Mouse (Mus musculus): ENCODE data around the gene Gm11985. TPM values are rescaled to one million over a fixed set of nuclear protein-coding genes. Genes with fewer than 3 reads are reported as not detected.

Gm11985 gene
- not detected in 2 replicates for polyA plus RNA-seq (2015; fragmentation: Nextera tagmentation; extraction: Ambion mirVana)

DNA sequence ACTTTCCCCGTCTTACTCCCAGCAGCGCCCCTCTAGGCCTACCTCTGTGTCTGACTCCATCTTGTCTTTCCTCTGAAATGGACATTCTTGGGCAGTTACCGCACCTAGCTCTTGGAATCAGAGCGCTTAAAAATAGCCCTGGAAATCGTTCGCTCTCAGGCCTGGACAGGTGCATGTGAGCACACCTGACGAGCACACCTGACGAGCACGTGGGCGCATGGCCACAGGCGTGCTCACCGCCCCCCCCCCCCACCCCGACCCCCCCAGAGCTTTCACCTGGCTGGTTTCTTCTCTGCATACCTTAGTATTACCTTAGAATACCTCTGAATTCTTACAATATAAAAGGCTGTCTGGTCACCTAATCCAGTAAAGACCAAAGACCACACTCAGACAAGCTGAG lies at the start of gene Gm11985:
Gene Gm11985, minus strand, starts transcription at position 101 of the 400 bp plus-strand sequence.
- WGBS = 91% methylated on average over 12 of the region's 13 CpGs
- H3K27me3 ChIP-seq (replicated peaks; ENCODE audit: control insufficient read depth, insufficient read depth, low read length) = no peaks in the 10 kb centered on the region
- H3K36me3 ChIP-seq (ENCODE audit: control insufficient read depth, insufficient read depth, low read length) = no peaks in the 10 kb centered on the region
- no peaks in the 10 kb centered on the region for H3K4me1 ChIP-seq (ENCODE audit: control insufficient read depth, insufficient read depth, low read depth, low read length)
- H3K9me3 ChIP-seq (ENCODE audit: control insufficient read depth, low read length) = no peaks in the 10 kb centered on the region
- H3K4me2 ChIP-seq (ENCODE audit: low read length) = no peak within 1 kb of the TSS
- ATAC-seq = no peak
- no peak within 1 kb of the TSS for H3K4me3 ChIP-seq (ENCODE audit: low read length)
- no peak within 1 kb of the TSS for H3K27ac ChIP-seq (ENCODE audit: low read depth, low read length)
- H3K9ac ChIP-seq (ENCODE audit: low read depth, low read length) = no peak within 1 kb of the TSS

DNA sequence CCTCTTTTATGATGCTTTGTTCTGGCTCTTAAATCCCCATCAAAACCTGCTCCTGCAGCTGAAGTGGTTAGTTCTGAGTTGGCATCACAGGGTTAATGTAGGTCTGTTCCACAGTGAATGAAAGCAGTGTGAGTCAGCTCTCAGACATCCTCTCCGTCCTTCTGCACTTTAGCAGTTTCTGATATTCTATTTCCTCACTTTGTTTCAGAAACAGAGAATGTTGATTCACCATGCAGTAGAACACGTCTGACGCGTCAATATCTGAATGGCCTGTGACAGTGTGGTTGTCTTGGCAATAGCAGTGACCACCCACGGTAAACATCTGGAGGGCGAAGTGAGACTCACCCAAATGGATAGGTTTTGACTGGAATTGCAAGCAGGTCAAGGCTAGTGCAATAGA lies 49.3 kb upstream of the Gm11985 start:
- ATAC-seq = no peak
- H3K27ac ChIP-seq (ENCODE audit: low read depth, low read length) = no peak overlapping the region
- H3K36me3 ChIP-seq (ENCODE audit: control insufficient read depth, insufficient read depth, low read length) = no peaks in the 10 kb centered on the region
- H3K9ac ChIP-seq (ENCODE audit: low read depth, low read length) = no peak overlapping the region
- H3K27me3 ChIP-seq (replicated peaks; ENCODE audit: control insufficient read depth, insufficient read depth, low read length) = no peaks in the 10 kb centered on the region
- no peaks in the 10 kb centered on the region for H3K9me3 ChIP-seq (ENCODE audit: control insufficient read depth, low read length)
- 68% methylated on average over 6 of the region's 6 CpGs for WGBS
- no peak overlapping the region for H3K4me3 ChIP-seq (ENCODE audit: low read length)
- no peaks in the 10 kb centered on the region for H3K4me1 ChIP-seq (ENCODE audit: control insufficient read depth, insufficient read depth, low read depth, low read length)
- H3K4me2 ChIP-seq (ENCODE audit: low read length) = no peak overlapping the region

DNA sequence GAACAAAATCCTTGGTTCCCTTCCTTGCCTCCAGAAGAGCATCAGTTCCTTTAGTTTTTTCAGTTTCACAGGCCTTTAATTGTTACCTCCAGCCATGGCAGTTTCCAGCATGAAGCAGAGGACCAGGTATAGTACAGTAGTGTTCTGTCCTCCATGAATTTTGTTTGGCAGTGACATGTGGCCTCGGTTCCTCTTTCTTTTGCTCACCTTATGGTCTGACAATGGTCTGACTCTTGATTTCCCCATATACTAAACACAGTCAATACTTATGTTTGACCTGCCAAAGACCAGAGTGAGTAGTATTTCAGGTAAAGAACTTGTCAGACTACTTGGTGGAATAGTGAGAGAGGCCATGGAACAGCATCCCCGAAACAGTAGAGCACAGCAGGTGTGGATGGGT lies 48.4 kb upstream of the Gm11985 start:
- no peaks in the 10 kb centered on the region for H3K4me1 ChIP-seq (ENCODE audit: control insufficient read depth, insufficient read depth, low read depth, low read length)

DNA sequence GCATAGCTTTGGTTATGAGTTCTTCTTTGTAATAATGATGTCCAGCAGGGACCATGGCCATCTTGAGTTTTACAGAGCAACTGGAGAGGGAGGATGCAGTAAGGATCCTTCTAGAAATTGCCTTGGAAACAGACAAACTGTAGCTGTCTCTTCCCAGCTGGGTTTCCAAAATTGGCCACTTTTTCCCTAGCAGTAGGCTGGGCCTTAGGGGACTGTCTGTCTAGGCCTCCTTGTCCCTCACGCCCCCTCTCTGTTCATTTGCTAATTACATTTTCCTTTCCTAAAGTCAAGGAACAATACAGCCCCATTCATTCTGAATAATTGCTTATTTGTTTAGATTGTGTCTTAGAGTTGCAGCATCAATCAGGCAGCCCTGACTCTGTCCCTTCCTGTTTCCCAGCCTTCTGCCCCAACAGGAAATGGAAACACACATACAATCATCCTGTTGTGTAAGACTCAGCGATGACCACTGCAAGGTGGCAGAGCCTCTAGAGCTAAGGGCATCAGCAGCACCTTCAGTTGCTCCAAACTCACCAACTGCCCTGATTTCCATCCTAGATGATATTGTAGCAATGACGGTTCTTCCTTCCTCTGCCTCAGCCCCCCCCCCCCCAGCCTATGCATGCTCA lies 46.7 kb upstream of the Gm11985 start:
- no peak; the same call in 1 of the 2 replicates for ATAC-seq
- H3K27ac ChIP-seq (ENCODE audit: low read depth, low read length) = no peak overlapping the region
- WGBS = 37% methylated on average over 3 of the region's 3 CpGs

More for the DNA sequence above, 48.4 kb upstream of the Gm11985 start:
- no peaks in the 10 kb centered on the region for H3K36me3 ChIP-seq (ENCODE audit: control insufficient read depth, insufficient read depth, low read length)
- H3K4me3 ChIP-seq (ENCODE audit: low read length) = no peak overlapping the region
- no peak overlapping the region for H3K9ac ChIP-seq (ENCODE audit: low read depth, low read length)
- no peaks in the 10 kb centered on the region for H3K27me3 ChIP-seq (replicated peaks; ENCODE audit: control insufficient read depth, insufficient read depth, low read length)
- ATAC-seq = no peak
- no peak overlapping the region for H3K27ac ChIP-seq (ENCODE audit: low read depth, low read length)
- WGBS = 97% methylated on average over 2 of the region's 2 CpGs
- H3K4me2 ChIP-seq (ENCODE audit: low read length) = no peak overlapping the region
- no peaks in the 10 kb centered on the region for H3K9me3 ChIP-seq (ENCODE audit: control insufficient read depth, low read length)

DNA sequence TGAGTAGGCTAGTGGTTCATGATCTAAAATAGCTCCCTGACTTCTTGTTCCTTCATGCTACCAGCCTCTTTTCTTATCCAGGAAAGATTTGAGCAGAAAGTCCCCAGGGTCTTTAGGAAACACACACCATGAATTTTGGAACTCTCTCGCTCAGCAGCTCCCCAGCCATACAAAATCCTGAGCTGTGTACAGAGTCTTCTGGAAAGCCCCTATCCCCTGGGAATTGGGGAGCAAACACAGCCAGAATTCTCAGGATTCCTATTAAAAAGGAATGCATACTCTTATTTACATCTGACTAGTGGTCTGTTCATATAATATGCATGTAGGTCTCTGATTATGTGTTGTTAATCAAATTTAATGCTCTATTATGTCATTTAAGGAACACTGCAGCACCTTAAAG lies 46.1 kb upstream of the Gm11985 start:
- H3K9me3 ChIP-seq (ENCODE audit: control insufficient read depth, low read length) = no peaks in the 10 kb centered on the region
- no peaks in the 10 kb centered on the region for H3K4me1 ChIP-seq (ENCODE audit: control insufficient read depth, insufficient read depth, low read depth, low read length)
- no peak for ATAC-seq
- no peak overlapping the region for H3K27ac ChIP-seq (ENCODE audit: low read depth, low read length)
- H3K4me2 ChIP-seq (ENCODE audit: low read length) = no peak overlapping the region
- no peak overlapping the region for H3K4me3 ChIP-seq (ENCODE audit: low read length)
- H3K36me3 ChIP-seq (ENCODE audit: control insufficient read depth, insufficient read depth, low read length) = no peaks in the 10 kb centered on the region
- no peak overlapping the region for H3K9ac ChIP-seq (ENCODE audit: low read depth, low read length)
- H3K27me3 ChIP-seq (replicated peaks; ENCODE audit: control insufficient read depth, insufficient read depth, low read length) = no peaks in the 10 kb centered on the region
- 83% methylated on average over 1 of the region's 1 CpGs for WGBS

More for the DNA sequence above, 46.7 kb upstream of the Gm11985 start:
- H3K36me3 ChIP-seq (ENCODE audit: control insufficient read depth, insufficient read depth, low read length) = no peaks in the 10 kb centered on the region
- no peak overlapping the region for H3K4me3 ChIP-seq (ENCODE audit: low read length)
- H3K9me3 ChIP-seq (ENCODE audit: control insufficient read depth, low read length) = no peaks in the 10 kb centered on the region
- no peak overlapping the region for H3K4me2 ChIP-seq (ENCODE audit: low read length)
- H3K27me3 ChIP-seq (replicated peaks; ENCODE audit: control insufficient read depth, insufficient read depth, low read length) = no peaks in the 10 kb centered on the region
- H3K4me1 ChIP-seq (ENCODE audit: control insufficient read depth, insufficient read depth, low read depth, low read length) = no peaks in the 10 kb centered on the region
- no peak overlapping the region for H3K9ac ChIP-seq (ENCODE audit: low read depth, low read length)

DNA sequence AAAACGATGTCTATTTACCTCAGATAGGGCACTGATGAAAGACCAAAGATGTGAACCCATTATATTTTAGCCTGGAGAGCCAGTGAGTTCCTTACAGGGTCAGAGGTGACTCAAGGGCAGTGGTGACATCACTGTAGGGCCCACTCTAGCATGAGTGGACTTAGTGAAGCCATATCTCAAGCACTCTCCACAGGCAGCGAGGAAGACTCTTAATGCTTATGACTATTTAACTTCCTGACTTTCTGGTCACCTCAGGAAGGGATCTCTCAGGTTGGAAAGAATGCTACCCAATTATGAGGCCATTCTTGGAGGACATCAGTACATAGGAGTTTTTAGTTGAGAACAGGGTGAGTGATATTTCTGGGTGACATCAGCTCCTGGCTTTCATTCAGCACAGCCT lies 45.0 kb upstream of the Gm11985 start:
- no peaks in the 10 kb centered on the region for H3K9me3 ChIP-seq (ENCODE audit: control insufficient read depth, low read length)

DNA sequence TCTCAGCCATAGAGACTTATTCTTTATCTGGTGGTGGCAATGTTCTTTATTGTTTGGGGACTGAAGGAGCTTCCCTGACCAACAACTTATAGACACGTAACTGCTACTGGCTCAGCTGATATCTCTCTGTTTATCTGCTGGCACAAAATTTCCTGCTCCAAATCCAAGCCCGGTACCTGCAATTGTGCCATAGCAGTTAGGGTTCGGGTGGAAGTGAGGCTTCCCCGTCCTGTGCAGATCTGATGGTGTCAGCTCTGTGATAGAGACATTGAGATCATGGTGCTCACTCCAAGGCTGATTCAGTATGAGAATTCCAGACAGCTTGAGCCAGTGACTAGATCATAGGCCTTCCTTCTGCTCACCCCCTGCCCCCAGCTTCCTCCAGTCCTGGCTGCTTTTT lies 43.6 kb upstream of the Gm11985 start:
- H3K27me3 ChIP-seq (replicated peaks; ENCODE audit: control insufficient read depth, insufficient read depth, low read length) = no peaks in the 10 kb centered on the region
- H3K9me3 ChIP-seq (ENCODE audit: control insufficient read depth, low read length) = no peaks in the 10 kb centered on the region
- no peak overlapping the region for H3K4me2 ChIP-seq (ENCODE audit: low read length)
- no peaks in the 10 kb centered on the region for H3K4me1 ChIP-seq (ENCODE audit: control insufficient read depth, insufficient read depth, low read depth, low read length)
- no peak overlapping the region for H3K27ac ChIP-seq (ENCODE audit: low read depth, low read length)
- no peak overlapping the region for H3K9ac ChIP-seq (ENCODE audit: low read depth, low read length)
- WGBS = 95% methylated on average over 4 of the region's 4 CpGs
- H3K4me3 ChIP-seq (ENCODE audit: low read length) = no peak overlapping the region
- no peak for ATAC-seq
- H3K36me3 ChIP-seq (ENCODE audit: control insufficient read depth, insufficient read depth, low read length) = no peaks in the 10 kb centered on the region

More for the DNA sequence above, 45.0 kb upstream of the Gm11985 start:
- Histone ChIP-seq H3K4me2 (ENCODE audit: low read length) (no peak overlapping the region), H3K4me1 (ENCODE audit: control insufficient read depth, insufficient read depth, low read depth, low read length) (no peaks in the 10 kb centered on the region), H3K9ac (ENCODE audit: low read depth, low read length) (no peak overlapping the region), H3K36me3 (ENCODE audit: control insufficient read depth, insufficient read depth, low read length) (no peaks in the 10 kb centered on the region), H3K27me3 (replicated peaks; ENCODE audit: control insufficient read depth, insufficient read depth, low read length) (no peaks in the 10 kb centered on the region), H3K27ac (ENCODE audit: low read depth, low read length) (no peak overlapping the region), H3K4me3 (ENCODE audit: low read length) (no peak overlapping the region)
- 84% methylated on average over 2 of the region's 2 CpGs for WGBS
- no peak for ATAC-seq

DNA sequence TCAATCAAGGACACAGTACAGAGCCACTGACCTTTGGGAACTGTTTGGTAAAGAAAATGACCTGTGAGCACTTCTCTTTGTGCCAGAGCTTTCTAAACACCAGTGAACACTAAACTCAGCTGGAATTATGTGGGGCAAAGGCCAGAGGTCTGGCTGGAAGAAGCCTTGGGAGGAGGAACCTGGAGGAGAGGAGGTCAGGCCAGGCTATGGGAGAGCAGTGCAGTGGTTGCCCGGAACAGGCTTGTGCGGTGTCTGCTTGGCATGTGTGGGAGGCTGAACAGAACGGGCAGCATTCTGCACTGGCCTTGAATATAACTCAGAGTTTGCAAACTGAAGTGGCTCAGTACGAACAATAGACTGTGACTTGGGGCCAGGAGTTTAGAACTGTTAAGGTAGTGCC lies 41.6 kb upstream of the Gm11985 start:
- 87% methylated on average over 4 of the region's 4 CpGs for WGBS

DNA sequence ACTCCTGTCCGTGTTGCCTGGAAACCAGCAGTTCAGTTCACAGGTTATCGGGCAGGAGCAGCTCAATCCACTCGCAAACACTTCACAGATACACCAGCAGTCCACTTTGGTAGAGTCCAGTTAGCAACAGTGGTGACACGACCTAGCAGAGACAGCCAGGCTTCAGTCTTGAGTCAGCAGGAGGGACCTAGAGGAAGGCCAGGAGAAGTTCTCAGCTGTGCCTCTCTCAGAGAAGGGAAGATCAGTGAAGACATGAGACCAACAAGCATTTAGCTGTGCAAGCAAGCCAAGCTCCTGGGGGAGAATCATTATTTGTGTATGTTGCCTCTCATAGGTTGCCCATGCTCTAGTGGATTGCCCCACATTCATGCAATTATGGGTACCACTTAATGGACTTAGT lies 39.7 kb upstream of the Gm11985 start:
- Histone ChIP-seq H3K9me3 (ENCODE audit: control insufficient read depth, low read length) (no peaks in the 10 kb centered on the region), H3K4me1 (ENCODE audit: control insufficient read depth, insufficient read depth, low read depth, low read length) (no peaks in the 10 kb centered on the region), H3K4me3 (ENCODE audit: low read length) (no peak overlapping the region), H3K36me3 (ENCODE audit: control insufficient read depth, insufficient read depth, low read length) (no peaks in the 10 kb centered on the region), H3K27me3 (replicated peaks; ENCODE audit: control insufficient read depth, insufficient read depth, low read length) (no peaks in the 10 kb centered on the region), H3K27ac (ENCODE audit: low read depth, low read length) (no peak overlapping the region), H3K9ac (ENCODE audit: low read depth, low read length) (no peak overlapping the region), H3K4me2 (ENCODE audit: low read length) (no peak overlapping the region)
- no peak for ATAC-seq
- 80% methylated on average over 4 of the region's 4 CpGs for WGBS

More for the DNA sequence above, 41.6 kb upstream of the Gm11985 start:
- H3K9me3 ChIP-seq (ENCODE audit: control insufficient read depth, low read length) = no peaks in the 10 kb centered on the region
- ATAC-seq = no peak
- no peak overlapping the region for H3K4me3 ChIP-seq (ENCODE audit: low read length)
- no peak overlapping the region for H3K27ac ChIP-seq (ENCODE audit: low read depth, low read length)
- H3K4me1 ChIP-seq (ENCODE audit: control insufficient read depth, insufficient read depth, low read depth, low read length) = no peaks in the 10 kb centered on the region
- H3K4me2 ChIP-seq (ENCODE audit: low read length) = no peak overlapping the region
- H3K27me3 ChIP-seq (replicated peaks; ENCODE audit: control insufficient read depth, insufficient read depth, low read length) = no peaks in the 10 kb centered on the region
- H3K9ac ChIP-seq (ENCODE audit: low read depth, low read length) = no peak overlapping the region
- no peaks in the 10 kb centered on the region for H3K36me3 ChIP-seq (ENCODE audit: control insufficient read depth, insufficient read depth, low read length)
